Mouse (Mus musculus) heart, adult 8-10 months (tissue): ENCODE measurements at regions not wholly inside any gene's neighbourhood (a gene's known extent, or its start where the extent isn't known, plus 50 kb on each side); places are given as distances from the start of the nearest gene placed in this dataset.

Experiments used
- DNase-seq: peaks from one replicate; pipeline ENCODE4 v3.0.0; 2022; ENCODE audit warnings: low spot score

- no peak for DNase-seq
Measured at GRCm38 (mm10) chr7:118042914-118043313, 73.1 kb downstream of the Rps15a start.

GRCm38 (mm10) chr7:118039862-118040261 lies 76.1 kb downstream of the Rps15a start:
- no peak for DNase-seq

GRCm38 (mm10) chr7:118037062-118037461 lies 78.9 kb downstream of the Rps15a start:
- DNase-seq, result no peak

GRCm38 (mm10) chr7:118026106-118026526 lies 89.9 kb downstream of the Rps15a start:
- no peak for DNase-seq

GRCm38 (mm10) chr7:118004620-118005019 lies 111.4 kb downstream of the Rps15a start:
- no peak for DNase-seq

GRCm38 (mm10) chr7:118001881-118002280 lies 114.1 kb downstream of the Rps15a start:
- DNase-seq, result no peak

GRCm38 (mm10) chr7:118001121-118001520 lies 114.9 kb downstream of the Rps15a start:
- peak; percentile 2 for DNase-seq

GRCm38 (mm10) chr7:117982177-117982576 lies 133.8 kb downstream of the Rps15a start:
- no peak for DNase-seq

GRCm38 (mm10) chr7:117971176-117971575 lies 144.8 kb downstream of the Rps15a start:
- no peak for DNase-seq

GRCm38 (mm10) chr7:117943435-117943834 lies 172.6 kb downstream of the Rps15a start:
- no peak for DNase-seq

GRCm38 (mm10) chr7:117939618-117940017 lies 176.4 kb downstream of the Rps15a start:
- DNase-seq, result no peak

GRCm38 (mm10) chr7:117934908-117935307 lies 181.1 kb downstream of the Rps15a start:
- DNase-seq, result no peak

GRCm38 (mm10) chr7:117931234-117931895 lies 184.6 kb downstream of the Rps15a start:
- no peak for DNase-seq

- no peak for DNase-seq
Measured at GRCm38 (mm10) chr7:117930392-117930791, 185.6 kb downstream of the Rps15a start.

GRCm38 (mm10) chr7:117926396-117926795 lies 189.6 kb downstream of the Rps15a start:
- DNase-seq, result no peak

- DNase-seq, result no peak
Measured at GRCm38 (mm10) chr7:117922270-117922669, 193.7 kb downstream of the Rps15a start.

- DNase-seq, result no peak
Measured at GRCm38 (mm10) chr7:117918206-117918995, 197.6 kb downstream of the Rps15a start.

GRCm38 (mm10) chr7:117916915-117917314 lies 199.1 kb downstream of the Rps15a start:
- DNase-seq, result no peak

GRCm38 (mm10) chr7:117912453-117912852 lies 203.5 kb downstream of the Rps15a start:
- DNase-seq, result no peak

- DNase-seq, result no peak
Measured at GRCm38 (mm10) chr7:117911062-117911461, 204.9 kb downstream of the Rps15a start.

- DNase-seq, result no peak
Measured at GRCm38 (mm10) chr7:117896528-117896927, 219.5 kb downstream of the Rps15a start.

GRCm38 (mm10) chr7:117887288-117887687 lies 228.7 kb downstream of the Rps15a start:
- no peak for DNase-seq

- DNase-seq, result peak; percentile 69
Measured at GRCm38 (mm10) chr7:117882803-117883202, 233.2 kb downstream of the Rps15a start.
